Mouse (Mus musculus) C2C12 (cell line): ENCODE data around the gene Mrtfb.

ENCODE experiments used
- CEBPB ChIP-seq: IDR thresholded peaks from one replicate; pipeline ENCODE4 v1.6.1; 2011; ENCODE audit warnings: low read depth, mild to moderate bottlenecking, control low read depth, moderate library complexity
- CTCF ChIP-seq: IDR thresholded peaks from one replicate; pipeline ENCODE4 v1.5.1; 2011; ENCODE audit not compliant: control insufficient read depth, insufficient read depth, insufficient read length
- MAX ChIP-seq: IDR thresholded peaks from one replicate; pipeline ENCODE4 v1.6.1; 2011; ENCODE audit warnings: mild to moderate bottlenecking, control low read depth

GRCm38 (mm10) chr16:13428806-13429205 lies 172.5 kb downstream of the Mrtfb start:
- TF ChIP-seq CTCF (no peak), MAX (no peak), CEBPB (no peak)
